Mouse (Mus musculus) urinary bladder, postnatal 25 days (tissue): Measurements from ENCODE around the gene Magi2.

ENCODE experiments used
- DNase-seq: peaks from one replicate; pipeline ENCODE4 v3.0.0; 2022; ENCODE audit warnings: low spot score

Gene Magi2

DNA sequence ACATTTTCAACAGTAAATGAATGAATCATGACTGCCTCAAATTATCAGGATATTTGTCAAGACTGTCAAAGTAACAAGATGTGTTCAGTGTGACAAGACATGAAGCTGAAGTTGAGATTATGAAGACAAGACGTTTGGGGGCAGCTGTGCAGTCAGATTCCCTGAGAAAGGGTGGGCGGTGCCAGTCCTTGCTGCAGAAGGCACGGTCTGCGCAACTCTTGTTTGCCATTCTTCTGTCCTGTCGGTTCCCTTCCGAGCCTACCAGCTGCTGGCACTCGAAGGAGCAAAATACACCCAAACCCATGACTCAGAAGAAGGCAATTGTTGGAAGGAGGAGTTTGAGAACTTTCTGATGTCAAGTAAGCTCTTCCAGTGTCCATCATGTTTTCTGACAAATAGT, 852.1 kb downstream of the Magi2 start:
- DNase-seq = no peak

- DNase-seq = no peak
Measured at GRCm38 (mm10) chr5:20080605-20081309, 853.9 kb downstream of the Magi2 start.

GRCm38 (mm10) chr5:20082368-20082767, 855.5 kb downstream of the Magi2 start:
- no peak for DNase-seq

DNA sequence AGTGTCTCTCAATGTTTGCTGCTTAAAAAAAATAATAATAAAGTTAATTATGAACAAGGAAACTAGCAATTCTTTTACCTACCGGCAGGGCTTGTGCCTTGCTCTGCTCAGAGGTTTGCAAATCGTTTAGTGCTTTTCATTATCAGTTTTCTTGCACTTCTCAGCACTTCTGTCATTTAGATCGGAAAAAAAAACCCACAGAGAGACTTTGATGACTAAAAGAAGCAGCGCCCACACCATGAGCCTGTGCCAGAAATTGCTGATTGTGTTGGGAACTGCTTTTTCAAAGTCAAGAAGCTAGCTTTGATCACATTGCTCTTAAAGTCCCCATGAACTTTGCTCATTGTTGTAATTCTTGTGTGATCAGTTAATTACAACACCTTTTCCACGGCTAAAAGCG, 860.2 kb downstream of the Magi2 start:
- DNase-seq = no peak

GRCm38 (mm10) chr5:20103869-20104268, 877.0 kb downstream of the Magi2 start:
- DNase-seq = no peak

GRCm38 (mm10) chr5:20104496-20104895, 877.7 kb downstream of the Magi2 start:
- no peak for DNase-seq

DNA sequence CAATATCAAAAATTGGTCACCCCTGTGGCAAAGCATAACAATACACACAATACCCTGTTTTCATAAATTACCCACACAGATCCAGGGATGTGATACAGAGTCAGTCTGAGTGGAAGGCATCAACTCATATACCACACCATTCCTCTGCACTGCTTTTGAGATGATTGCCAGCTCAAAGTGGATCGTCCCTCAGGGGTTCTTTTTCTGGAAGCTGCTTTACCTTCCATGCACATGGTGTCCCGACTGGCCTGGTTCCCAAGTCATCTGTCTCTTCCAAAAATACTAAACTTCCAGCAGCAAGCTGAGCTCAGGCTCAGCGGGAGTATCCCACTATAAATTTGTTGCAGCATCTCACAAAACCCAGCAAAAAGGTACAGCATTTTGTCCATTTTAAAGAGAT, 882.7 kb downstream of the Magi2 start:
- DNase-seq = no peak

- no peak for DNase-seq
Measured at GRCm38 (mm10) chr5:20117156-20117555, 890.3 kb downstream of the Magi2 start.

- DNase-seq = no peak
Measured at GRCm38 (mm10) chr5:20140235-20140634, 913.4 kb downstream of the Magi2 start.

DNA sequence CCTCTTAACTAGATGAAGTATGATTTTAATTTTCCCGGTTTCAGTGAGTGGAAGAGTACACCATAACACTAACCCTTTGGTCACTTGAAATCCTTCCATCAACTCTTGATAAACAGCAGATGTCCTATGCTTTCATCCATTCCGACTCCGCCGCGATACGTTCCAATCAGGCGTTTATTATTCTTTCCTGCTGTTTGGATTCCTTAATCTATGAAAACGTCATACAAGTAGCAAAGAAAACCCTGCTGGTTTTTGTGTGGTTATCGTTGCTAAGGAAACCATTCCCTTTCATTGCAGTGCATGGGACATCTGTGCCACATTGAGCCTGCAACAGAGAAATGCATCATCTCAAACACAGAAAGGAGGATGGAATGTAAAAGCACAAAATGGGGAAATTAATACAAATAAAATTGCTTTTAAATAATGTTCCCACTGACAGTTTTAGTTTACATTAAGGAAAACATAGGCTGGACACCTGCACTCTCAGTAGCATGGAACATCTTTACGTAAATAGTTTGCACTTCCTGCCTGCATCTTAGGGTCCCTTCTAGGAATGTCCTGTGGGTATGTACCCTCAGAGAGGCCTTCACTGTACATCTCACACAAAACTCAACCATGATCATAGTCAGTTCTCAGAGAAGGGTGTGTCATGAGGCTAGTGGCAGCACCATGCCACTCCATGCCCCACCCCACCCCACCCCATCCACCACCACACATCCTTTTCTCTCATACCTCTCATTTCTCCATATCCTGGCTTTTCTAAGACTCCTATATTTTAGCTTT, 914.0 kb downstream of the Magi2 start:
- DNase-seq = no peak

- DNase-seq = no peak
Measured at GRCm38 (mm10) chr5:20153359-20154125, 926.7 kb downstream of the Magi2 start.

DNA sequence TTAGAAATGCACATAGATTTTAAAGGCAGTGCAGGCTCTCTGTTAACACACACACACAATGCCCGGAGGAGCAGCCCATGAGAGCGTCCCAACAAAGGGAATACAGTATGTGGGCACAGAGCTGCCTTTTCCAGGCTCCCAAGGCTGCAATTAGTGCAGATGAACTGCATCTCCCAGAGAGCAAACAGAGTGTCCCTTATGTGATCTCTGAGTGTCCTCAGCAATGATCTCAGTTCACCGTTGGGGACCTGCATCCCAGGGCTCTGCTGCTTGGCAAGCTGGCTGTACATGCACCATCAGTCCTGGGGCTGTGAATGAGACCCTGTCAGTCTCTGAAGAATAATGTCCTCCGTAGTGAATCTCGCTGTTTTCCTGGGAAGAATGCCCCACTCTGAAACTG, 969.9 kb downstream of the Magi2 start:
- DNase-seq = no peak

GRCm38 (mm10) chr5:20197395-20197794, 970.6 kb downstream of the Magi2 start:
- no peak for DNase-seq

DNA sequence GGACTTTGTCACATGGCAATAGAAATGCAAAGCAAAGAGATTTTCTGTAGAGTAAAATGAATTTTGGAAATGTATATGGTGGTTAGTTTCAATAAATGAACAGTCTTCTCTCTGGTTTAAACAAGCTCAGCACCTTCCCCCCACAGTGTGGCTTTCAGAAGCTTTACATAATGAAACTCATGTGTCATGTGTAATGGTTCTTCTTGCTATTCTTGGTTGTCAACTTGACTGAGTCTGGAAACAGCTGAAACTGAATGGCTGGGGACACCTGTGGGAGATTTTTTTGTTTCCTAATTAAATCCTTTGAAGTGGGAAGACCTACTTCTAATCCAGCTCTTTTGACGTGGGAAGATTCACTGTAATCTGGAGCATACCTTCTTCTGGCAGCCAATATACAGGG, 974.5 kb downstream of the Magi2 start:
- no peak for DNase-seq

DNA sequence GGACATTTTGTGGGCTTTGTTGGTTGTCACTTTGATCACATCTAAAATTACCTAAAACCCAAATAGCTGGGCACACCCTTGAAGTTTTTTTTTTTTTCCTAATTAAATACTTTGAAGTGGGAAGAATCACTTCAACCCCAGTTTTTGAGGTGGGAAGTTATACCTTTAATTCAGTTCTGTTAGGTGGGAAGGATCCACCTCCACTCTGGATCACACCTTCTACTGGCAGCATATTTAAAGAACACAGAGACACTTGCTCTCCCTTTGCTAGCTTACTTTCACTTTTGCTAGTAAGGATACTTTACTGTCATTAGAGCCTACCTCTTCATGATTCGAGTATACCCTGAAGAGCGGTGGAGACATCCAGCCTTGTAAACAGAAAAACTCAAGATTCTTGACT, 981.3 kb downstream of the Magi2 start:
- DNase-seq = no peak

- DNase-seq = no peak
Measured at GRCm38 (mm10) chr5:20213299-20213698, 986.5 kb downstream of the Magi2 start.

DNA sequence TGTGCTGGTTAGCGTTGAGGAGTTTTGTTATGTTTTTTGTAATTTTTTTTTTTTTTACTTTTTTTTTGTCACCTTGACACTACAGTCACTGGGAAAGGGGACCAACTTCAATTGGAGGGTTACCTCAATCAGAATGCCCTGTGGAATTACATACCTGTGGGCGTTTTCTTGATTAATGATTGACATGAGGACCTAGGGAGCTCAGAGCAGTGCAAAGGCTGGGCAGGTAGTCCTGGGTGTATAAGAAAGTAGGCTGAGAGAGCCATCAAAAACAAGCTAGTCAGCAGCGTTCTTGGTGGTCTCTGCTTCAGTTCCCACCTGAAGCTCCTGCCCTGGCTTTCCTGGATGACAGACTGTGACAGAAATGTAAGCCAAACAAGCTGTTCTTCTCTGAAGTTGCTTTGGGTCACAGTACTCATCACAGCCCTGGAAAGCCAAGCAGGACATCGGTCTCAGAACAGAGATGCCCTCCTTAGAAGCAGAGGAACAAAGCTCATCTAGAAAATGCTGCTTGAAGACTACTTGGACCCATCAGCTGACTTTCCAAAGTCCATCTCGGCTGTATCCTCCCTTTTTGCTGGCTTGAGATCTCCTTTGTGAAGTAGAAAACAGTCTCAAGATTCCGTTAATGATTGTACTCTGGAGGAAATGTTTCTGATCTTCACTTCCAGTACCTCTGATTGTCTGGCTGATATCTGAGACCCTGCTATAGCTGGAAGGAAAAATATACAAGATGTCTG, 999.8 kb downstream of the Magi2 start:
- no peak for DNase-seq

GRCm38 (mm10) chr5:20227912-20228762, 1001.3 kb downstream of the Magi2 start:
- no peak for DNase-seq

GRCm38 (mm10) chr5:20231908-20232307, 1005.1 kb downstream of the Magi2 start:
- no peak for DNase-seq

DNA sequence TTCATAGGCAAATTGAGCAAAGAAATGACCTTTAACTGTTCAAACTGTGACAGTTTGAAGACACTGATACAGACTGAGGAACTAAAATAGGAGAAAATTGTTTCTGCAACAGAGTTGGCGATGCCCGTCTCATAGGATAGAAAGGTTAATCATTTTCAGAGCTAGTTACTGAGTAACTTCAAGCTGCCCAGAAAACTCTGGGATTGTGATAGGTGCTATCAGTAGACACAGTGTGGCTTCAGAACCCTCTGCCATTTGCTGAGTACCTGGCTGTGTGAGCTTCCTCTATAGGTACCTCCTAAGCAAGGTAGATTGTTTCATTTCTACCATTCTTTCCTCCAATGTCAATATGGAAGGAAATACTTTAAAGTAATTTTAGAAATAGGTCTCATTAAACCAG, 1014.7 kb downstream of the Magi2 start:
- no peak for DNase-seq

DNA sequence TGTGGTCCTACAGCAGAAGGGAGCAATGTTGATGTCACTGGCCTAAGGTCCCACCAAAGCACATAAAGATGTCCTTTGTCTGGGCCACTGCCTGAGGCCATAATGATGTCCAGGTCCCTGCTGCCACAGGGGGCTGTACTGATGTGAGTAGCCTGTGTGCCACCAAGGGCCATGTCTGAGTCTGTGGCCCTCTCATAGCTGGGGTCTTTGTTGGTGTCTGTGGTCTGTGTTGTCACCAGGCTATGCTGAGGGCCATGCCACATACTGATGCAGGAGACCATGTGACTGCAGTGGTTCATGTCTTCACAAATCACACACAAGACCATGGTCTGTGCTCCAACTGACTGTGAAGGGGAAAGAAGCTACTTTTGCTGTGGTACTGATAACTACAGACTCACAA, 1015.7 kb downstream of the Magi2 start:
- no peak for DNase-seq
